Mouse (Mus musculus) liver, embryonic 12.5 days (tissue): ENCODE results near the gene Dpp8. TPM values are rescaled to one million over a fixed set of nuclear protein-coding genes. Genes with fewer than 3 reads are reported as not detected.
A peak's percentile ranks its signal among the peaks of the same experiment; 100 is the strongest.

ENCODE experiments used
- ATAC-seq: fragments of 200-750 bp; cut with Nextera tagmentation; 2 replicates; pipeline ENCODE4 v1.8.0; 2017; ENCODE audit warnings: moderate number of reproducible peaks, mild to moderate bottlenecking, moderate library complexity
- H3K27ac ChIP-seq: fragments of 300-500 bp; sonication (generic); 2 replicates; pipeline ENCODE4 v1.5.1; 2016; ENCODE audit warnings: mild to moderate bottlenecking
- H3K27me3 ChIP-seq: fragments of 300-500 bp; sonication (generic); replicated peaks from 2 replicates; pipeline ENCODE4 v1.6.1; 2016; ENCODE audit warnings: mild to moderate bottlenecking, moderate library complexity
- H3K36me3 ChIP-seq: fragments of 300-500 bp; sonication (generic); 2 replicates; pipeline ENCODE4 v1.6.1; 2016; ENCODE audit warnings: mild to moderate bottlenecking, moderate library complexity
- H3K4me1 ChIP-seq: fragments of 300-500 bp; sonication (generic); 2 replicates; pipeline ENCODE4 v1.6.1; 2016
- H3K4me2 ChIP-seq: fragments of 300-500 bp; sonication (generic); 2 replicates; pipeline ENCODE4 v1.6.1; 2016; ENCODE audit warnings: mild to moderate bottlenecking, moderate library complexity
- H3K4me3 ChIP-seq: fragments of 300-500 bp; sonication (generic); 2 replicates; pipeline ENCODE4 v1.5.1; 2016; ENCODE audit warnings: mild to moderate bottlenecking, moderate library complexity
- H3K9ac ChIP-seq: fragments of 300-500 bp; sonication (generic); 2 replicates; pipeline ENCODE4 v1.6.1; 2016; ENCODE audit warnings: mild to moderate bottlenecking, moderate library complexity
- H3K9me3 ChIP-seq: fragments of 300-500 bp; sonication (generic); replicated peaks from 2 replicates; pipeline ENCODE4 v1.6.1; 2016; ENCODE audit warnings: mild to moderate bottlenecking, moderate library complexity
- WGBS: fragments of 180-500 bp; shearing (Covaris S2); methylation state at CpG from one replicate; pipeline ENCODE4 v1.1.7; 2016; ENCODE audit not compliant: insufficient replicate concordance; 5-methylcytosine and 5-hydroxymethylcytosine counted together
- polyA plus RNA-seq: library from polyadenylated mRNA; unstranded; fragments of >200 nt; fragmentation: Nextera tagmentation; extraction: Ambion mirVana; gene quantifications from 2 replicates; pipeline ENCODE4 v1.2.1, GENCODE M21; 2016

The Dpp8 gene
- polyA plus RNA-seq, 1 experiment from 2014 or later, result 31.4 TPM

GRCm38 (mm10) chr9:65015461-65016222, 16.6 kb upstream of the Dpp8 start:
- ATAC-seq, result no peak
- peaks cover 1% of the 10 kb centered on the region; the same call in 1 of the 2 replicates for H3K36me3 ChIP-seq
- no peaks in the 10 kb centered on the region for H3K27me3 ChIP-seq
- WGBS, result 65% methylated on average over 7 of the region's 7 CpGs
- H3K9me3 ChIP-seq, result no peaks in the 10 kb centered on the region
- no peak overlapping the region for H3K4me2 ChIP-seq
- no peak overlapping the region for H3K4me3 ChIP-seq
- H3K9ac ChIP-seq, result no peak overlapping the region
- H3K27ac ChIP-seq, result no peak overlapping the region
- peaks cover 68% of the 10 kb centered on the region for H3K4me1 ChIP-seq

DNA sequence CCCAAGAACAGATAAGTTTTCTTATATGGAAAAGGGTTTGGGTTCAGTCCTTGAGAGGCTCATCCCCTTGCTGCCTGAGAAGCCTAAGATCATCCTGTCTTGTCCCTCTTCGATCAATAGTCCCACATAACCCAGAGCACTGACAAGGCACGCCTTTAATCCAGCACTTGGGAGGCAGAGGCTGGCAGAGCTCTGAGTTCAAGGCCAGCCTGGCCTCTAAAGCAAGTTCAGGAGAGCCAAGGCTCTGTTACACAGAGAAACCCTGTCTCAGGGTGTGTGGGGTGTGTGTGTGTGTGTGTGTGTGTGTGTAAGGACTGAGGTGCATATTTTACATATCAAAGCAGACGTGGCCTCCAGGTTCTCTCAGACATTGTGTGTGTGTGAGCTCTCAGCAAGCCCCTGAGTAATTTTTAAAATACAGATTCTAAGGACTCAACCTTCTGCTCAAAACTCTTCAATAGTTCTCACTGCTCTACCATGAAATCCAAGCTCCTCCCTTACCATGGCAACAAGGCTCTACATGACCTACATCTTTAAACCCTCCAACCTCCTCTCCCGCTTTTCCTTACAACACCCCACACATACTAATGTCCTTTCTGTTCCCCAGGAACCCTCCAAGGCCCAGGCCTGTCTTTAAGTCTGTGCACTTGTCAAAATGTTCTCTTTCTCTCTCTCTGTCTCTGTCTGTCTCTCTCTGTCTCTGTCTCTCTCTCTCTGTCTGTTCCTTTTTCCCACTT, 15.8 kb upstream of the Dpp8 start:
- peaks cover 71% of the 10 kb centered on the region for H3K4me1 ChIP-seq
- no peaks in the 10 kb centered on the region for H3K36me3 ChIP-seq
- no peaks in the 10 kb centered on the region for H3K9me3 ChIP-seq
- no peak overlapping the region for H3K4me3 ChIP-seq
- H3K4me2 ChIP-seq, result no peak overlapping the region
- no peak for ATAC-seq
- no peaks in the 10 kb centered on the region for H3K27me3 ChIP-seq
- no peak overlapping the region for H3K27ac ChIP-seq
- WGBS, result 76% methylated on average over 4 of the region's 4 CpGs
- H3K9ac ChIP-seq, result no peak overlapping the region

DNA sequence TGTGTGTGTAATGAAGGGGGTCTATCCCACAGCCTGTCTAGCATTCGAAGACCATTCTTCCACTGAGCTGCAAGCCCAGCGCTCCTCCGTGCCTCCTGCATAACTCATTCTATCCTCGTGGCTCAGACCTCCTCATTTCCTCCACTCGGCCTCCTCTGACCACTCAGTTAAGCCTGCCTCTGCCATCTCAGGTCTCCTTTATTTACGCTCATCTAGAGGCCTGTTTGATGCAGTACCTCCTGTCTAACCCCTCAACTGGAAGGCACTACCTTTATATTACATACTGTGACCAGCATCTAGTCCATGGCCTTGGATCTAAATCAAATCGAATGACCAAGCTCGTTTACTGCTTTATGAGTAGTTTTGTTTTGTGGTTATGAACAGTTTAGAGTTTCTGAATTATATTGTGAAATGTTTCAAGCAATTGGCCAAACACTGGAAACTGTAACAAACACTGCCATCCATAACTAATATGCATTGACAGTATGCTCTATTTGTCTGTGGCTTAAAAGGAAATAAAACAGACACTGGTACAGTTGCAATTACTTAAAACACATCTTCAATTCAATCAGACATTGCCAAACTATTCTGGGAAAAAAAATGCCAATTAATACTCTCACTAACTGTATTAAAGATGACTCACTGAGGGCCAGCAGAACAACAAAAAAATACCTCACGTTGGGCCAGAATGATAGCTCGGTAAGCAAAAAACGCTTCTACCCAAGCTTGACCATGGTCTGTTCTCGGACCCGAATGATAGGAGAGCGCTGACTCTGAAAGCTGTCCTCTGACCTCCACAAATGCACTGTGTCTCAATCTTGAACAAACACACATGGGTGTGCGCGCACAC, 15.0 kb upstream of the Dpp8 start:
- 78% methylated on average over 16 of the region's 16 CpGs for WGBS
- no peaks in the 10 kb centered on the region for H3K27me3 ChIP-seq
- H3K36me3 ChIP-seq, result no peaks in the 10 kb centered on the region
- H3K4me2 ChIP-seq, result 0 out of 2 replicates have a peak overlapping the region, but pooled peaks have one; percentile 93
- peak overlapping the region; percentile 81; the same call in 1 of the 2 replicates for H3K27ac ChIP-seq
- ATAC-seq, result no peak
- no peaks in the 10 kb centered on the region for H3K9me3 ChIP-seq
- H3K4me1 ChIP-seq, result peaks cover 75% of the 10 kb centered on the region
- H3K4me3 ChIP-seq, result no peak overlapping the region
- no peak overlapping the region for H3K9ac ChIP-seq

GRCm38 (mm10) chr9:65017896-65018295, 14.3 kb upstream of the Dpp8 start:
- H3K9ac ChIP-seq, result no peak overlapping the region
- H3K9me3 ChIP-seq, result no peaks in the 10 kb centered on the region
- no peaks in the 10 kb centered on the region for H3K36me3 ChIP-seq
- peak overlapping the region; percentile 81; the same call in 1 of the 2 replicates for H3K27ac ChIP-seq
- H3K27me3 ChIP-seq, result no peaks in the 10 kb centered on the region
- peaks cover 82% of the 10 kb centered on the region for H3K4me1 ChIP-seq
- WGBS, result 79% methylated on average over 4 of the region's 4 CpGs
- no peak for ATAC-seq
- 0 out of 2 replicates have a peak overlapping the region, but pooled peaks have one; percentile 93 for H3K4me2 ChIP-seq
- H3K4me3 ChIP-seq, result no peak overlapping the region

GRCm38 (mm10) chr9:65018588-65019121, 13.6 kb upstream of the Dpp8 start:
- no peaks in the 10 kb centered on the region for H3K9me3 ChIP-seq
- WGBS, result 64% methylated on average over 3 of the region's 3 CpGs
- ATAC-seq, result 0 out of 2 replicates have a peak, but pooled peaks have one; percentile 5
- peak overlapping the region; percentile 81 for H3K27ac ChIP-seq
- H3K4me1 ChIP-seq, result peaks cover 85% of the 10 kb centered on the region
- H3K4me3 ChIP-seq, result peak overlapping the region; percentile 95; the same call in 1 of the 2 replicates
- H3K9ac ChIP-seq, result peak overlapping the region; percentile 36
- peak overlapping the region; percentile 93 for H3K4me2 ChIP-seq
- no peaks in the 10 kb centered on the region for H3K36me3 ChIP-seq
- no peaks in the 10 kb centered on the region for H3K27me3 ChIP-seq

DNA sequence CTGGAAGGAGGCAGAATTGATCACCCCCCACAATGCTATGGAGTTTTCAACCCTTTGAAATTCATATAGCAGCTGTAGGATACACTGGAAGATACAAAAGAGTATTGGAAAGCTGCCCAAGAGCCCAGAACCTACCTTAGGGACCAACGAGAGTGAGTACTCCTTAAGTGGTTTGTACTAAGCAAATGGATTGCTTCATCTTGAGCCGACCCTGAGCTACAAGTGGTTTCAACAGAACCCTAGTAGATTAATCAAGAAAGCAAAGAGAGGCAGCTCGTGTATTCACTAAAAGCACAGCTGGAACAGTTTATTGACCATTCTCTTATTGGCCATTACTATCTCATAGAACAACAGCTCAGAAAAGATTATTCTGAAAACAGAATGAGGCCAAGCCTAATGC, 13.1 kb upstream of the Dpp8 start:
- Histone ChIP-seq H3K36me3 (no peaks in the 10 kb centered on the region), H3K4me2 (peak overlapping the region; percentile 93), H3K9ac (peak overlapping the region; percentile 36), H3K9me3 (no peaks in the 10 kb centered on the region), H3K27me3 (no peaks in the 10 kb centered on the region), H3K4me1 (peaks cover 82% of the 10 kb centered on the region), H3K27ac (peak overlapping the region; percentile 81), H3K4me3 (peak overlapping the region; percentile 95)
- 44% methylated on average over 3 of the region's 3 CpGs for WGBS
- ATAC-seq, result no peak

- peak overlapping the region; percentile 95 for H3K4me3 ChIP-seq
These were observed 12.1 kb upstream of the Dpp8 start for GRCm38 (mm10) chr9:65020128-65020527.

GRCm38 (mm10) chr9:65020991-65021886, 11.0 kb upstream of the Dpp8 start, which contains the start of gene Hacd3:
Gene Hacd3 (minus strand): TSS chr9:65021693.
- Histone ChIP-seq H3K4me1 (peaks cover 61% of the 10 kb centered on the region), H3K9ac (peak within 1 kb of the TSS; percentile 98), H3K9me3 (no peaks in the 10 kb centered on the region), H3K27ac (peak within 1 kb of the TSS; percentile 87), H3K4me3 (peak within 1 kb of the TSS; percentile 95), H3K27me3 (no peaks in the 10 kb centered on the region), H3K36me3 (no peaks in the 10 kb centered on the region), H3K4me2 (peak within 1 kb of the TSS; percentile 93)
- WGBS, result under 1% methylated on average over 80 of the region's 81 CpGs
- ATAC-seq, result peak; percentile 93

More at GRCm38 (mm10) chr9:65020128-65020527, 12.1 kb upstream of the Dpp8 start:
- H3K9ac ChIP-seq, result peak overlapping the region; percentile 98
- WGBS, result 39% methylated on average over 4 of the region's 4 CpGs
- ATAC-seq, result no peak
- no peaks in the 10 kb centered on the region for H3K36me3 ChIP-seq
- no peaks in the 10 kb centered on the region for H3K27me3 ChIP-seq
- no peaks in the 10 kb centered on the region for H3K9me3 ChIP-seq
- peak overlapping the region; percentile 93 for H3K4me2 ChIP-seq
- peaks cover 72% of the 10 kb centered on the region for H3K4me1 ChIP-seq
- peak overlapping the region; percentile 81 for H3K27ac ChIP-seq

DNA sequence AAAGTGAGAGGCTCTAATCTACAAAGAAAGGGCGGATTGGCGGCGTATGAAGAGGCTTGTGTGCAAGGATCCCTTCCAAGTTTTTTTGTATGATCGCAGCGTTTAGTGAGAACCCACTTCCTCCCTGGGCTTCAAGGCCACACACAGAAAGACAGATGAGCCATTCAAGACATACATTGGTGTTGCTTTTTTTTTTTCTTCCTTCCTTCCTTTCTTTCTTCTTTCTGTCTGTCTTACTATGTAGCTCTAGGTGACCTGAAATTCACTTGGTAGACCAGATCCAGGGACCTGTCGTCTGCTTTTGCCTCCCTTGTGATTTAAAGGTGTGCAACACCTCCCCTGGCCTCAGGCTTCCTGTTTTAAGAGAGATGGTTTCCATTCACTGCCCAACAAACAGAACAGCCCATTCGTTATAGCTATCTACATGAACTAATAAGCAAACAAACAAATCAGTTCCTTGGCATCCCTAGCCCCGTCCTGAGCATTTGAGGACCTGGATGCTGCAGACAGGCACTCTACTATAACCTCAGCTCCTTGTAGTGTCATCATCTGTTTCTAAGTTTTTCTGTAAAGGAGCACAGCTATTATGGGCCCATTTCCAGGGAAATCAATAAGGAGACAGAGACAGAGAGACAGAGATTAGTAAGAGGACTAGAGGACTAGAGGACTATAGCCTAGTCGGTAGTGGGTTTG, 10.2 kb upstream of the Dpp8 start:
- Histone ChIP-seq H3K4me2 (peak overlapping the region; percentile 93), H3K36me3 (no peaks in the 10 kb centered on the region), H3K27ac (peak overlapping the region; percentile 72), H3K9me3 (no peaks in the 10 kb centered on the region), H3K4me3 (peak overlapping the region; percentile 95), H3K27me3 (no peaks in the 10 kb centered on the region), H3K4me1 (peaks cover 53% of the 10 kb centered on the region), H3K9ac (peak overlapping the region; percentile 98)
- ATAC-seq, result no peak
- 20% methylated on average over 9 of the region's 9 CpGs for WGBS

- no peaks in the 10 kb centered on the region for H3K36me3 ChIP-seq
- H3K27ac ChIP-seq, result 0 out of 2 replicates have a peak overlapping the region, but pooled peaks have one; percentile 72
- H3K9ac ChIP-seq, result no peak overlapping the region
- peaks cover 47% of the 10 kb centered on the region for H3K4me1 ChIP-seq
- H3K9me3 ChIP-seq, result no peaks in the 10 kb centered on the region
- ATAC-seq, result no peak
- no peak overlapping the region for H3K4me3 ChIP-seq
- H3K4me2 ChIP-seq, result peak overlapping the region; percentile 93; the same call in 1 of the 2 replicates
- WGBS, result 68% methylated on average over 4 of the region's 4 CpGs
- H3K27me3 ChIP-seq, result no peaks in the 10 kb centered on the region
These were observed 9.6 kb upstream of the Dpp8 start for GRCm38 (mm10) chr9:65022580-65023135.
